Mouse (Mus musculus): Measurements from ENCODE around the gene Sec11a. TPM values are rescaled to one million over a fixed set of nuclear protein-coding genes. Genes with fewer than 3 reads are reported as not detected.
"Not testable (repeated sequence)": the region's sequence is repeated elsewhere in the genome, so short reads cannot be mapped to it uniquely, and the experiment has no call there.

Gene Sec11a
- total RNA-seq, 1 experiment from 2014 or later = 100 TPM

GRCm38 (mm10) chr7:80956891-80957290, 9.3 kb upstream of the Sec11a start:
- no peak for DNase-seq

- DNase-seq = no peak
Observed at GRCm38 (mm10) chr7:80954251-80954650, 6.7 kb upstream of the Sec11a start.

DNA sequence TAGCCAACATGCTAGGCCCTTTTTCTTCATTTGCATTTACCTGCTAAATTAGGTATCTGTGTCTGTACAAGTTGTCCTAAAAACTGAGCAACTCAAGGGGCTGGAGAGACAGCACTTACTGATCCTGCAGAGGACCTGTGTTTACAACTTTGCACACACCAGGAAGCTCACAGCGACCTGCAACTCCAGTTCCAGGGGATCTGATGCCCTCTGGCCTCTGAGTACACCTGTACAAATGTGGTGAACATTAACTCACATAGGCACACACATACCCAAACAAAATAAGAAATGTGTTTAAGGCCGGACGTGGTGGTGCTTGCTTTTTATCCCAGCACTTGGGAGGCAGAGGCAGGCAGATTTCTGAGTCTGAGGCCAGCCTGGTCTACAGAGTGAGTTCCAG, 4.6 kb upstream of the Sec11a start:
- DNase-seq = no peak

GRCm38 (mm10) chr7:80951461-80951860, 3.9 kb upstream of the Sec11a start:
- no peak for DNase-seq

GRCm38 (mm10) chr7:80939808-80940207, 7.8 kb downstream of the Sec11a start:
- DNase-seq = no peak

DNA sequence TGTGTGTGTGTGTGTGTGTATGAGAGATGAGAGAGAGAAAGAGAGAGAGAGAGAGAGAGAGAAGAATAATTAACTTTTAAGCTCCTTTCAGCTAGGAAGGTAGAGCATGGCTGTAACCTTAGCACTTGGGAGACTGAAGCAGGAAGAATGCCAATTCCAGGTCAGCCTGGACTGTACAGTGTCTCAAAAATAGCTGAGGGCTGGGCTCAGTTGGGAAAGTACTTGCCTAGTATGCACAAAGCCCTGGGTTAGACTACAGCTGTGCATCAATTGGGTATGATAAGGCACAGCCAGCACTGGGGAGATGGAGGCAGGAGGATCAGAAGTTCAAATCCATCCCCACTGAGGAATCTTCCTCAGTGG, 10.3 kb downstream of the Sec11a start:
- not testable (repeated sequence) for DNase-seq

- DNase-seq = not testable (repeated sequence)
Observed at GRCm38 (mm10) chr7:80936617-80937303, 10.8 kb downstream of the Sec11a start.

- DNase-seq = no peak
Observed at GRCm38 (mm10) chr7:80935834-80936233, 11.7 kb downstream of the Sec11a start.

GRCm38 (mm10) chr7:80932777-80933176, 14.8 kb downstream of the Sec11a start:
- DNase-seq = no peak

DNA sequence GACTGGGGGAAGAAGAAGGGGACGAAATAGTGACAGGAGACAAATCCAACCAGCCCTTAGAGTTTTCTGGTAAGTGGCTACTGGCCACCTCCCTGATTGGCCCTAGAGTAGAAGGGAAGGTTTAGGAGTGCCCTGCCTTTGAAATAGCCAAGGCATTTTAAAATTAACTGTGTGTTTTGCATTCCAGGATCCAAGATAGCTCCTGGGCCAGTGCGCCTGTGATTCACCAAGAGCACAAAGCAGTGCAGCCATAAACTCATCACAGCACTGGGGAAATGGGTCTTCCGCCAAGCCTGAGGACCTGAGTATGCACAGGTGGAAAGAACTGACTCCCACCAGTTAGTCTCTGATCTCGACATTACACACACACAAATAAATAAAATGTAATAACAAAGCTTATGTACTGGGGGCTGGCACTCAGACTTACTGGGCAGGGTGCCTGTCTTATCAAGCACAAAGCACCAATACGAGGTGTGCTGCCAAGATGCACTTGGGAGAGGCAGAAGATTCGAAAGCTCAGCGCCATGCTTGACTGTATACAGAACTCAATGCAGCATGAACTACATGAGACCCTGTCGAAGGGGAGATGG, 15.9 kb downstream of the Sec11a start:
- DNase-seq = no peak

- no peak for DNase-seq
Observed at GRCm38 (mm10) chr7:80923165-80923564, 24.4 kb downstream of the Sec11a start.

GRCm38 (mm10) chr7:80919647-80920008, 28.0 kb downstream of the Sec11a start:
- DNase-seq = no peak

DNA sequence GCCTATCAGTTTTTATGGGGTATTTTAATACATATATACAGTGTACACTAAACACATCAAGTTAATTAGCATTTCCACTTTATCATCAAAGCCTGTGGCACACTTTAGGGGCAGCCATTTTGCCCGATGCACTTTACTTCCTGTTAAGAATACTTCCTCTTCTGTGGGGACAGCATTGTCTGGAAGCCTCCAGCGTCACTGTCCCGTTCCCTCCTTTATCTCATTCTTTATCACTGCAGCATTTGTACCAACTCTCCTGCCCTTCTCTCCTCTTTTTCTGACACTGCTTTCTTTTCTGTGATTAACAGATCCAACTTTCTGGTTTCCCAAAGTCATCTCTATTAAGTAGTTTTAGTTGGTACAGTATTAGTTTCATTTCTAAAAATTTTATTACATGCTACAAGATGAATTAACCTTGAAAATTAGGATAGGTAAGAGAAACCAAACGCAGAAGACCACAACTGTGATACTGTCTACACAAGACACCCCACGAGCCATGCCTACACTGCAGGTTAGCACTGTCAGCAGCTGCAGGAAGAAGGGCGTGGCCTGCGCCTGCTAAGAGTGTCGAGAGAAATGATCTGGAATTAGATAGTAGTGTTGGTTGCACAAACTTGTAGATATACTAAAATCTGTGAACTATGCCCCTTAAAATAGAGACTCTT, 28.5 kb downstream of the Sec11a start:
- no peak for DNase-seq

DNA sequence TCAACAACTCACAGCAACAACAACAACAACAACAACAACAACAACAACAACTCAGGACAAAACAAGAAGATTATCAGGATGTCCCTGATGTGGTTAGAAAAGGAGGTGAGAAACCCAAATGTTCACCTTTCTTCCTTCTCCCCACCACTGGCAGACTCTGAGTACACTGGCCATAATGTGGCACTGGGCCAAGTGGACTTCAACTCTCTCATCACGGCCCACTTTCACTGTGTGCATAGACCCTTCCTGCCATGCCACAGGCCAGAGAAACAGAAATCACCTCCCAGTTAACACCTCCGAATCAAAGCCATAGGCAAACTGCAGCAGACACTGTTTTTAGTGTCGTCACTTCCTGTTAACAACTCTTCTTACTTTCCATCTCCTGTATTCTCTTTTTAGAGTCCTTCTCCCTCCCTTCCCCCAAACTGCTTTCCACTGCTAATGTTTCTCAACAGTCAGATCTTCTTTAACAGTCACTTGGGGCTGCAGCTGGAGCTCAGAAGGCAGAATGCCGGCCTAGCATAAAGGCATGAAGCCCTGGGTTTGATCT, 29.6 kb downstream of the Sec11a start:
- no peak for DNase-seq

GRCm38 (mm10) chr7:80912496-80912895, 35.1 kb downstream of the Sec11a start:
- DNase-seq = no peak

- DNase-seq = no peak
Observed at GRCm38 (mm10) chr7:80911053-80911452, 36.5 kb downstream of the Sec11a start.

GRCm38 (mm10) chr7:80904921-80905515, 42.6 kb downstream of the Sec11a start, which contains the start of gene Nmb:
Gene Nmb (minus strand): TSS chr7:80905076.
- peak; percentile 76 for DNase-seq

GRCm38 (mm10) chr7:80903625-80904422, 43.8 kb downstream of the Sec11a start:
- DNase-seq = no peak

- DNase-seq = no peak
Observed at GRCm38 (mm10) chr7:80901541-80902274, 45.9 kb downstream of the Sec11a start.

DNA sequence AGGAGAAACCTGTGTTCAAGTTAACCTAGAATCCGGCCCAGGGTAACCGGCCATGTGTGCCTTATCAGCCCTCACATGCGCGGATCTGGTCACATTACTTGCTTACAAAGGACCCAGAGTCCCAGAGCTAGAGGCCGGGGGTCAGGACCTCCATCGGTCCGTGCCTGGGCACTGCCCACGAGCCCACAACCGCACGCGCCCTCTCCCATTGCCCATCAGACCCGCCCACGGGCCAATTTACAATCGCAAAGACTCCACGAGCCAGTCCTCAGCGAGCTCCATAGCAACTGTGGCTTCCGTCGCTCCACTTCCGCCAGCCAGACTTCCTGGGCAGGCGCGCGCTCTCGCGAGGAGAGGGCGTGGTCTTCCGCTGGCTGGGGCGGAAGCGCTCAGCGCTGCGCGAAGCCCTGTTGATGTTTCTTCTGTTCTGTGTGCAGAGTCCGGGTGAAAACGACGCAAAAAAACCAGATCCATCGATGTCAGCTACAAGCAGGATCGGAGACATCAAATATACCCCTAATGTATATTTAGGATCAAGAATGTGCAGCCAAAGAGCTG, 46.6 kb downstream of the Sec11a start, which contains the start of gene Wdr73:
TSS of gene Wdr73 (minus strand) at position 326 of the 558 bp plus-strand sequence.
- peak; percentile 89 for DNase-seq

DNA sequence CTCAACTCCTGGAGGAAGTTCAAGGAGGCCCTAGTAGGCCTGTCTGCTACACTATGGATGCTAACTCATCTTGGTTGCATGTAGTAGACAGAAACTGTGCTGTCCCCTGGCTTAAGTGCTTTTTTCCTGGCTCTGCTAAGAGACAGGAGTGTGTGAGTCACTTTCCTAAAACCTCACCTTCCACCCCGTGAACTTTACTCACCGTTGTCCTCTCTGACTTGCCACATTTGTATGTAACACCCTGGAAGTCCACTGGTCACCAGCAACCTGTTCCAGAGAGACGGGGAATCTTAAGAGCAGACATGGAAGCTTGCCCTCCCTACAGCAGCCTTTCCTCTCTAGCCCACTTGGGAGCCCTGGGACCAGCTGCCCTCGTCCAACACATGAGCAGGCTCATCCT, 49.9 kb downstream of the Sec11a start:
- DNase-seq = no peak
